Mouse (Mus musculus): Measurements from ENCODE around the gene Dpep3.

The Dpep3 gene

GRCm38 (mm10) chr8:105936866-105937475, 42.3 kb downstream of the Dpep3 start:
- Histone ChIP-seq H3K36me3 (ENCODE audit: insufficient read depth, low read length) (peaks cover 57% of the 10 kb centered on the region), H3K27me3 (ENCODE audit: insufficient read depth, low read length) (0 out of 2 replicates have a peak, but pooled peaks cover 5% of the 10 kb centered on the region), H3K9me3 (ENCODE audit: low read length) (no peaks in the 10 kb centered on the region), H3K4me3 (replicated peaks; ENCODE audit: low read length) (peak overlapping the region; percentile 90), H3K4me1 (replicated peaks; ENCODE audit: low read depth, low read length) (peaks cover 53% of the 10 kb centered on the region)
- TF ChIP-seq CTCF (conservative IDR thresholded peaks at IDR 0.05; ENCODE audit: low read length): no peak
- no peak for TF ChIP-seq NANOG (IDR thresholded peaks at IDR 0.05; ENCODE audit: borderline replicate concordance, low read length)
- TF ChIP-seq POU5F1 (IDR thresholded peaks at IDR 0.05; ENCODE audit: borderline replicate concordance, low read length): no peak

GRCm38 (mm10) chr8:105935863-105936603, 43.2 kb downstream of the Dpep3 start:
- H3K9me3 ChIP-seq (ENCODE audit: low read length): no peaks in the 10 kb centered on the region
- peaks cover 48% of the 10 kb centered on the region for H3K4me1 ChIP-seq (replicated peaks; ENCODE audit: low read depth, low read length)
- H3K27me3 ChIP-seq (ENCODE audit: insufficient read depth, low read length): 0 out of 2 replicates have a peak, but pooled peaks cover 5% of the 10 kb centered on the region
- TF ChIP-seq CTCF (conservative IDR thresholded peaks at IDR 0.05; ENCODE audit: low read length) (no peak), POU5F1 (IDR thresholded peaks at IDR 0.05; ENCODE audit: borderline replicate concordance, low read length) (no peak), NANOG (IDR thresholded peaks at IDR 0.05; ENCODE audit: borderline replicate concordance, low read length) (no peak)
- peaks cover 57% of the 10 kb centered on the region for H3K36me3 ChIP-seq (ENCODE audit: insufficient read depth, low read length)
- H3K4me3 ChIP-seq (replicated peaks; ENCODE audit: low read length): peak overlapping the region; percentile 90

GRCm38 (mm10) chr8:105935105-105935504, 44.1 kb downstream of the Dpep3 start:
- H3K4me3 ChIP-seq (replicated peaks; ENCODE audit: low read length): peak overlapping the region; percentile 90; the same call in 1 of the 2 replicates
- H3K4me1 ChIP-seq (replicated peaks; ENCODE audit: low read depth, low read length): peaks cover 56% of the 10 kb centered on the region

GRCm38 (mm10) chr8:105933762-105934161, 45.5 kb downstream of the Dpep3 start, which contains the start of gene Ctrl:
Gene Ctrl, minus strand, starts transcription at chr8:105933862.
- Histone ChIP-seq H3K36me3 (ENCODE audit: insufficient read depth, low read length) (peaks cover 61% of the 10 kb centered on the region), H3K9me3 (ENCODE audit: low read length) (no peaks in the 10 kb centered on the region), H3K4me1 (replicated peaks; ENCODE audit: low read depth, low read length) (peaks cover 62% of the 10 kb centered on the region), H3K27me3 (ENCODE audit: insufficient read depth, low read length) (0 out of 2 replicates have a peak, but pooled peaks cover 5% of the 10 kb centered on the region), H3K4me3 (replicated peaks; ENCODE audit: low read length) (no peak within 1 kb of the TSS)
- TF ChIP-seq POU5F1 (IDR thresholded peaks at IDR 0.05; ENCODE audit: borderline replicate concordance, low read length) (no peak), CTCF (conservative IDR thresholded peaks at IDR 0.05; ENCODE audit: low read length) (no peak), NANOG (IDR thresholded peaks at IDR 0.05; ENCODE audit: borderline replicate concordance, low read length) (no peak)

More at GRCm38 (mm10) chr8:105935105-105935504, 44.1 kb downstream of the Dpep3 start:
- no peaks in the 10 kb centered on the region for H3K9me3 ChIP-seq (ENCODE audit: low read length)
- 0 out of 2 replicates have a peak, but pooled peaks cover 5% of the 10 kb centered on the region for H3K27me3 ChIP-seq (ENCODE audit: insufficient read depth, low read length)
- TF ChIP-seq NANOG (IDR thresholded peaks at IDR 0.05; ENCODE audit: borderline replicate concordance, low read length) (no peak), CTCF (conservative IDR thresholded peaks at IDR 0.05; ENCODE audit: low read length) (no peak), POU5F1 (IDR thresholded peaks at IDR 0.05; ENCODE audit: borderline replicate concordance, low read length) (no peak)
- peaks cover 61% of the 10 kb centered on the region for H3K36me3 ChIP-seq (ENCODE audit: insufficient read depth, low read length)

GRCm38 (mm10) chr8:105932525-105932924, 46.7 kb downstream of the Dpep3 start:
- Histone ChIP-seq H3K4me3 (replicated peaks; ENCODE audit: low read length) (no peak overlapping the region), H3K27me3 (ENCODE audit: insufficient read depth, low read length) (0 out of 2 replicates have a peak, but pooled peaks cover 2% of the 10 kb centered on the region), H3K9me3 (ENCODE audit: low read length) (no peaks in the 10 kb centered on the region), H3K4me1 (replicated peaks; ENCODE audit: low read depth, low read length) (peaks cover 50% of the 10 kb centered on the region), H3K36me3 (ENCODE audit: insufficient read depth, low read length) (peaks cover 73% of the 10 kb centered on the region)
- no peak for TF ChIP-seq NANOG (IDR thresholded peaks at IDR 0.05; ENCODE audit: borderline replicate concordance, low read length)
- TF ChIP-seq CTCF (conservative IDR thresholded peaks at IDR 0.05; ENCODE audit: low read length): no peak
- no peak for TF ChIP-seq POU5F1 (IDR thresholded peaks at IDR 0.05; ENCODE audit: borderline replicate concordance, low read length)

- H3K36me3 ChIP-seq (ENCODE audit: insufficient read depth, low read length): peaks cover 81% of the 10 kb centered on the region
- H3K9me3 ChIP-seq (ENCODE audit: low read length): no peaks in the 10 kb centered on the region
- no peak for TF ChIP-seq CTCF (conservative IDR thresholded peaks at IDR 0.05; ENCODE audit: low read length)
- no peak for TF ChIP-seq NANOG (IDR thresholded peaks at IDR 0.05; ENCODE audit: borderline replicate concordance, low read length)
- TF ChIP-seq POU5F1 (IDR thresholded peaks at IDR 0.05; ENCODE audit: borderline replicate concordance, low read length): no peak
- no peaks in the 10 kb centered on the region for H3K27me3 ChIP-seq (ENCODE audit: insufficient read depth, low read length)
- no peak overlapping the region for H3K4me3 ChIP-seq (replicated peaks; ENCODE audit: low read length)
- H3K4me1 ChIP-seq (replicated peaks; ENCODE audit: low read depth, low read length): peaks cover 48% of the 10 kb centered on the region
These were observed 48.0 kb downstream of the Dpep3 start for GRCm38 (mm10) chr8:105931271-105931670.

GRCm38 (mm10) chr8:105930602-105931001, 48.6 kb downstream of the Dpep3 start:
- TF ChIP-seq POU5F1 (IDR thresholded peaks at IDR 0.05; ENCODE audit: borderline replicate concordance, low read length) (no peak), NANOG (IDR thresholded peaks at IDR 0.05; ENCODE audit: borderline replicate concordance, low read length) (no peak), CTCF (conservative IDR thresholded peaks at IDR 0.05; ENCODE audit: low read length) (peak; percentile 99)
- peaks cover 48% of the 10 kb centered on the region for H3K4me1 ChIP-seq (replicated peaks; ENCODE audit: low read depth, low read length)
- peaks cover 78% of the 10 kb centered on the region for H3K36me3 ChIP-seq (ENCODE audit: insufficient read depth, low read length)
- H3K9me3 ChIP-seq (ENCODE audit: low read length): no peaks in the 10 kb centered on the region
- H3K27me3 ChIP-seq (ENCODE audit: insufficient read depth, low read length): no peaks in the 10 kb centered on the region
- no peak overlapping the region for H3K4me3 ChIP-seq (replicated peaks; ENCODE audit: low read length)

GRCm38 (mm10) chr8:105925123-105925522, 54.1 kb downstream of the Dpep3 start:
- Histone ChIP-seq H3K36me3 (ENCODE audit: insufficient read depth, low read length) (peaks cover 61% of the 10 kb centered on the region), H3K4me3 (replicated peaks; ENCODE audit: low read length) (no peak overlapping the region), H3K9me3 (ENCODE audit: low read length) (no peaks in the 10 kb centered on the region), H3K27me3 (ENCODE audit: insufficient read depth, low read length) (no peaks in the 10 kb centered on the region), H3K4me1 (replicated peaks; ENCODE audit: low read depth, low read length) (peaks cover 42% of the 10 kb centered on the region)
- TF ChIP-seq POU5F1 (IDR thresholded peaks at IDR 0.05; ENCODE audit: borderline replicate concordance, low read length) (no peak), CTCF (conservative IDR thresholded peaks at IDR 0.05; ENCODE audit: low read length) (no peak), NANOG (IDR thresholded peaks at IDR 0.05; ENCODE audit: borderline replicate concordance, low read length) (no peak)

Measured in E14TG2a.4 (cell line).